Mouse (Mus musculus): ENCODE data around the gene Tmem123. TPM values are rescaled to one million over a fixed set of nuclear protein-coding genes. Genes with fewer than 3 reads are reported as not detected.

Gene Tmem123
- polyA plus RNA-seq, 1 experiment from 2014 or later, result 133 TPM

GRCm38 (mm10) chr9:7779786-7780185 is 15.9 kb downstream of the Tmem123 start:
- WGBS, result 89% methylated on average over 4 of the region's 4 CpGs
- no peaks in the 10 kb centered on the region for H3K36me3 ChIP-seq (ENCODE audit: control insufficient read depth, insufficient read depth, low read length)

GRCm38 (mm10) chr9:7780250-7781150 is 16.7 kb downstream of the Tmem123 start:
- H3K27me3 ChIP-seq (ENCODE audit: control insufficient read depth, insufficient read depth, low read length), result no peaks in the 10 kb centered on the region
- no peaks in the 10 kb centered on the region for H3K36me3 ChIP-seq (ENCODE audit: control insufficient read depth, insufficient read depth, low read length)
- H3K27ac ChIP-seq (ENCODE audit: low read depth, low read length), result no peak overlapping the region
- no peak overlapping the region for H3K4me2 ChIP-seq (replicated peaks; ENCODE audit: low read depth, low read length)
- DNase-seq (ENCODE audit: low spot score), result no peak
- H3K4me1 ChIP-seq (replicated peaks; ENCODE audit: control insufficient read depth, insufficient read depth, low read length), result no peaks in the 10 kb centered on the region
- H3K4me3 ChIP-seq (ENCODE audit: low read depth, low read length), result no peak overlapping the region
- H3K9ac ChIP-seq (ENCODE audit: low read depth, low read length), result no peak overlapping the region
- WGBS, result 91% methylated on average over 8 of the region's 8 CpGs
- ATAC-seq (ENCODE audit: low FRiP score), result no peak
- no peaks in the 10 kb centered on the region for H3K9me3 ChIP-seq (ENCODE audit: control insufficient read depth, low read length)

More at GRCm38 (mm10) chr9:7779786-7780185, 15.9 kb downstream of the Tmem123 start:
- DNase-seq (ENCODE audit: low spot score) (no peak), ATAC-seq (ENCODE audit: low FRiP score) (no peak)
- Histone ChIP-seq H3K4me1 (replicated peaks; ENCODE audit: control insufficient read depth, insufficient read depth, low read length) (no peaks in the 10 kb centered on the region), H3K4me2 (replicated peaks; ENCODE audit: low read depth, low read length) (no peak overlapping the region), H3K27me3 (ENCODE audit: control insufficient read depth, insufficient read depth, low read length) (no peaks in the 10 kb centered on the region), H3K9ac (ENCODE audit: low read depth, low read length) (no peak overlapping the region), H3K9me3 (ENCODE audit: control insufficient read depth, low read length) (no peaks in the 10 kb centered on the region), H3K27ac (ENCODE audit: low read depth, low read length) (no peak overlapping the region), H3K4me3 (ENCODE audit: low read depth, low read length) (no peak overlapping the region)

- WGBS, result 85% methylated on average over 15 of the region's 15 CpGs
- Histone ChIP-seq H3K4me3 (ENCODE audit: low read depth, low read length) (no peak overlapping the region), H3K4me1 (replicated peaks; ENCODE audit: control insufficient read depth, insufficient read depth, low read length) (no peaks in the 10 kb centered on the region), H3K4me2 (replicated peaks; ENCODE audit: low read depth, low read length) (no peak overlapping the region), H3K27me3 (ENCODE audit: control insufficient read depth, insufficient read depth, low read length) (no peaks in the 10 kb centered on the region), H3K9me3 (ENCODE audit: control insufficient read depth, low read length) (no peaks in the 10 kb centered on the region), H3K27ac (ENCODE audit: low read depth, low read length) (peak overlapping the region; percentile 49), H3K9ac (ENCODE audit: low read depth, low read length) (no peak overlapping the region), H3K36me3 (ENCODE audit: control insufficient read depth, insufficient read depth, low read length) (no peaks in the 10 kb centered on the region)
- DNase-seq (ENCODE audit: low spot score) (no peak), ATAC-seq (ENCODE audit: low FRiP score) (no peak; the same call in 1 of the 2 replicates)
Observed at GRCm38 (mm10) chr9:7783823-7784614, 20.2 kb downstream of the Tmem123 start.

GRCm38 (mm10) chr9:7784615-7785012 is 20.8 kb downstream of the Tmem123 start:
- DNase-seq (ENCODE audit: low spot score) (no peak), ATAC-seq (ENCODE audit: low FRiP score) (0 out of 2 replicates have a peak, but pooled peaks have one; percentile 48)
- Histone ChIP-seq H3K27ac (ENCODE audit: low read depth, low read length) (peak overlapping the region; percentile 49; the same call in 1 of the 2 replicates), H3K9ac (ENCODE audit: low read depth, low read length) (no peak overlapping the region), H3K36me3 (ENCODE audit: control insufficient read depth, insufficient read depth, low read length) (no peaks in the 10 kb centered on the region), H3K9me3 (ENCODE audit: control insufficient read depth, low read length) (no peaks in the 10 kb centered on the region), H3K4me3 (ENCODE audit: low read depth, low read length) (no peak overlapping the region), H3K4me1 (replicated peaks; ENCODE audit: control insufficient read depth, insufficient read depth, low read length) (no peaks in the 10 kb centered on the region), H3K4me2 (replicated peaks; ENCODE audit: low read depth, low read length) (no peak overlapping the region), H3K27me3 (ENCODE audit: control insufficient read depth, insufficient read depth, low read length) (no peaks in the 10 kb centered on the region)
- 20% methylated on average over 1 of the region's 1 CpGs for WGBS

- H3K4me3 ChIP-seq (ENCODE audit: low read depth, low read length), result no peak overlapping the region
- H3K9me3 ChIP-seq (ENCODE audit: control insufficient read depth, low read length), result no peaks in the 10 kb centered on the region
- H3K4me2 ChIP-seq (replicated peaks; ENCODE audit: low read depth, low read length), result no peak overlapping the region
- H3K27me3 ChIP-seq (ENCODE audit: control insufficient read depth, insufficient read depth, low read length), result no peaks in the 10 kb centered on the region
- no peaks in the 10 kb centered on the region for H3K4me1 ChIP-seq (replicated peaks; ENCODE audit: control insufficient read depth, insufficient read depth, low read length)
- WGBS, result 85% methylated on average over 3 of the region's 3 CpGs
- H3K9ac ChIP-seq (ENCODE audit: low read depth, low read length), result no peak overlapping the region
- no peak for DNase-seq (ENCODE audit: low spot score)
- no peak for ATAC-seq (ENCODE audit: low FRiP score)
- H3K36me3 ChIP-seq (ENCODE audit: control insufficient read depth, insufficient read depth, low read length), result no peaks in the 10 kb centered on the region
- no peak overlapping the region for H3K27ac ChIP-seq (ENCODE audit: low read depth, low read length)
Observed at GRCm38 (mm10) chr9:7785396-7785795, 21.6 kb downstream of the Tmem123 start.

GRCm38 (mm10) chr9:7786086-7786485 is 22.2 kb downstream of the Tmem123 start:
- no peaks in the 10 kb centered on the region for H3K27me3 ChIP-seq (ENCODE audit: control insufficient read depth, insufficient read depth, low read length)
- H3K4me2 ChIP-seq (replicated peaks; ENCODE audit: low read depth, low read length), result no peak overlapping the region
- H3K27ac ChIP-seq (ENCODE audit: low read depth, low read length), result no peak overlapping the region
- H3K36me3 ChIP-seq (ENCODE audit: control insufficient read depth, insufficient read depth, low read length), result no peaks in the 10 kb centered on the region
- DNase-seq (ENCODE audit: low spot score) (no peak), ATAC-seq (ENCODE audit: low FRiP score) (no peak)
- no peaks in the 10 kb centered on the region for H3K4me1 ChIP-seq (replicated peaks; ENCODE audit: control insufficient read depth, insufficient read depth, low read length)
- H3K9ac ChIP-seq (ENCODE audit: low read depth, low read length), result no peak overlapping the region
- no peak overlapping the region for H3K4me3 ChIP-seq (ENCODE audit: low read depth, low read length)
- WGBS, result 79% methylated on average over 7 of the region's 7 CpGs
- no peaks in the 10 kb centered on the region for H3K9me3 ChIP-seq (ENCODE audit: control insufficient read depth, low read length)

GRCm38 (mm10) chr9:7788411-7788810 is 24.6 kb downstream of the Tmem123 start:
- Histone ChIP-seq H3K9me3 (ENCODE audit: control insufficient read depth, low read length) (no peaks in the 10 kb centered on the region), H3K4me2 (replicated peaks; ENCODE audit: low read depth, low read length) (no peak overlapping the region), H3K4me1 (replicated peaks; ENCODE audit: control insufficient read depth, insufficient read depth, low read length) (no peaks in the 10 kb centered on the region), H3K27me3 (ENCODE audit: control insufficient read depth, insufficient read depth, low read length) (no peaks in the 10 kb centered on the region), H3K4me3 (ENCODE audit: low read depth, low read length) (no peak overlapping the region), H3K9ac (ENCODE audit: low read depth, low read length) (no peak overlapping the region), H3K27ac (ENCODE audit: low read depth, low read length) (no peak overlapping the region), H3K36me3 (ENCODE audit: control insufficient read depth, insufficient read depth, low read length) (0 out of 2 replicates have a peak, but pooled peaks cover 2% of the 10 kb centered on the region)
- ATAC-seq (ENCODE audit: low FRiP score) (no peak), DNase-seq (ENCODE audit: low spot score) (no peak)
- WGBS, result 89% methylated on average over 6 of the region's 6 CpGs

GRCm38 (mm10) chr9:7789764-7790575 is 26.1 kb downstream of the Tmem123 start:
- DNase-seq (ENCODE audit: low spot score), result no peak
- Histone ChIP-seq H3K4me3 (ENCODE audit: low read depth, low read length) (no peak overlapping the region), H3K9me3 (ENCODE audit: control insufficient read depth, low read length) (no peaks in the 10 kb centered on the region), H3K4me1 (replicated peaks; ENCODE audit: control insufficient read depth, insufficient read depth, low read length) (no peaks in the 10 kb centered on the region), H3K27ac (ENCODE audit: low read depth, low read length) (no peak overlapping the region), H3K36me3 (ENCODE audit: control insufficient read depth, insufficient read depth, low read length) (0 out of 2 replicates have a peak, but pooled peaks cover 2% of the 10 kb centered on the region), H3K9ac (ENCODE audit: low read depth, low read length) (no peak overlapping the region), H3K4me2 (replicated peaks; ENCODE audit: low read depth, low read length) (no peak overlapping the region), H3K27me3 (ENCODE audit: control insufficient read depth, insufficient read depth, low read length) (no peaks in the 10 kb centered on the region)
- WGBS, result 92% methylated on average over 8 of the region's 8 CpGs
- no peak for ATAC-seq (ENCODE audit: low FRiP score)

Measured in hindbrain, embryonic 11.5 days (tissue).